Mouse (Mus musculus): ENCODE measurements around the gene Zfhx3.
A peak's percentile ranks its signal among the peaks of the same experiment; 100 is the strongest.

Zfhx3 gene

DNA sequence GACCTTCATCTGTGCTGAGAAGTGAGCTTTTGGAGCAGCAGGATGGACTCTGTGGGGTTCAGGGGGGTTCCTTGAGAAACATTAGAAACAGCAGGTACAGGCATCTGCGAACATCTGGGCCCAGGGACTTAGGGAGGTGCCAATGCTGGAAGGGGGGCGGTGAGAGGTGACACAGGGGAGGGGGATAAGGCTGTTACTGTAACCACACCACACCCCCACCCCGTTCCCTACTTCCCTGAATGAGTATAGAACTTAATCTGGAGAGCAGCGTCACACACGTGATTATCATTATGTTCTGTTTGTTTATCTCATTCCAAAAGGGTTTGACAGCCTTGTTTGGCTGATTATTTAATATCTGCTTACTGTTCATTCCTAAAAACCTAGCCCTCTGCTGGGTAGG, 933.3 kb downstream of the Zfhx3 start:
- DNase-seq: no peak

DNA sequence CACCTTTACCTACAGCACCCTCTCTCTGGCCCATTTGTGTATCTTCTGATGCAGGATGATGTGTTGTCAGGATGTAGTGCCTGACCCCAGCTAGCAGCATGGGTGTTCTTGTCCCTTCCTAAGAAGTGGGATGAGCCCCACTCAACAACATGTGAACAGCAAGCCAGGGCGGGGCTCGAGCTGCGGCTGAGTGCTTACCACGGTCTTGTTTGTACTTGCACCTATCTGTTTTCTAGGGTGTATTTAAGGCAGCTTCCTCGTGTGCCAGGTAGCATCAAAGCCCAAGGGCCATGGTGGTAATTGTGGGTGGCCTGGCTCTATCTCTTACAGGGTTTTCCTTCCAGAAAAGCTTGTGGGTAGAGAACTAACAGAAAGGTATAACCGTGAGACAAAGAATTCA, 937.7 kb downstream of the Zfhx3 start:
- no peak for DNase-seq

- no peak for DNase-seq
Measured at GRCm38 (mm10) chr8:108881336-108881735, 938.9 kb downstream of the Zfhx3 start.

DNA sequence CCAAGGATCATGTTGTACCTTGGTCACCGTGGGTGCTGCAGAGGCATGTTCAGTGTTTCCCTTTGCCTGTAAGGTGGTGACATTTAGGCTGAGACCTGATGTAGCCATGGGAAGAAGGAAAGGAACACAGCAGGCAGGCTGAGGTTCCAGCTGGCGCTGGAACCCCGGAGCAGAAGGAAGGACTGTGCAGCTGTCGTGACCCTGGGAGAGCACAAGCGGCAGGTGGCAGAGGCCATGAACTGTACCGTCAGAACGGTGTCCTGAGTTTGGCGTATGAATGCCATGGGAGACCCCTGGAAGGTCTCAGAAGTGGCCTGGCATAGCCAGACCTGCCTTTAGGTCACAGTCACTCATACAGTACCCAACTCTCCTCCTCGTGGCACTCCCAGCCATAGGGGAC, 939.6 kb downstream of the Zfhx3 start:
- no peak for DNase-seq

GRCm38 (mm10) chr8:108883381-108883780, 940.9 kb downstream of the Zfhx3 start:
- DNase-seq: no peak

GRCm38 (mm10) chr8:108884947-108885346, 942.5 kb downstream of the Zfhx3 start:
- no peak for DNase-seq

DNA sequence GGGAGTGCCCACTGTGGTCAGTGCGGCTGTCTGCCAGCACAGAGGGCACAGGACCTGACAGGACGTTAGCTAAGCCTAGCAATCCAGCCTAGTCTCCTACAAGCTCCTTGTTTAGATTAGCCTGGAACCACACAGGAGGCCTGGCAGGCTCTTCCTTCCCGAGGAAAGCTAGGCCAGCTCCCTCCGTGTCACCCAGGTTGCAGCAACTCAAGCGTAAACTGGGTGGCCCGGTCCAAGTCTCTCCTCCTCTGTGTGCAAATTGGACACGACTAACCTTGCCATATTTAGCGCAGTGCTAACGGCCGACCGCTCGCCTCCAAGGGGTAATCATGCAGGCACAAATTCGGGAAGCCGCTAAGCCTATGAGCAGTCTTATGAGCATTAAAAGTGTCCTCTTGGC, 943.0 kb downstream of the Zfhx3 start:
- DNase-seq: peak; percentile 59

DNA sequence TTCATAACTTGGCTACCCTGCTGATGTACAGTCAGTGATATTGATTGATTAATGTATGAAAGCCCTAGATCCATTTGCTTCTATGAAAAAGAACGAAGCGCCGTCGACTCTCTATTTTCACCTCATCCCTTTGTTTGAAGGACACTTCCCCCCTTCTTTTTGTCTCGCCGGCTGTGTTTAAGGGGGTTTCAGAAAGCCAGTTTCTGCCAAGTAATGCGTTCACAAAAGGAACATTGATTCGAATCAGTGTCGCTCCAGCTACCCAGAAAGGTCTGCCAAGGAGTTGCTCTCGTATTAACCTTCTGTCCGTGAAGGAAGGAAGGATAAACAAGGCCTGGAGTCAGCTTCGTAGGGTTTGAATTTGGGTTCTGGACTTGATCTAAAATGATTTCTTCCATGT, 943.4 kb downstream of the Zfhx3 start:
- DNase-seq: no peak

- DNase-seq: peak; percentile 69
Measured at GRCm38 (mm10) chr8:108886599-108887255, 944.3 kb downstream of the Zfhx3 start.

- no peak for DNase-seq
Measured at GRCm38 (mm10) chr8:108887256-108887615, 944.8 kb downstream of the Zfhx3 start.

DNA sequence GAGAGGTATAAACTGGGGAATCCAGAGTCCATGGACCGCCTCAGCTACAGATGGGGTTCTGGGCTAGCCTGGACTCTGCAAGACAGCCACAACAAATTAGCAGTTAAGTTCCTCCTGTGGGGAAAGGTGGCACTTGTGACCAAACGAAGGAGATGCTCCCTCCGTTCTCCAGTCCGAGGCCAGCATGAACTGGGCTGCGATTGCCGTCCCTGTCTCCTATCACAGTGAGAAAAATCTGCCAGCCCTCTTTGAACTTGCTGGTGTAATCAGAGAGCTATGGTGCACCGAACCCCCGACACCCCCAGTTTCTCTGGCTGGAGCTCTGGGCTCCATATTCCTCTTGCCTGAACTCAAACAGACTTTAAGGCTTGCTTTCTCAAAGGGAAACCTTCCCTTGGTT, 945.4 kb downstream of the Zfhx3 start:
- DNase-seq: no peak

DNA sequence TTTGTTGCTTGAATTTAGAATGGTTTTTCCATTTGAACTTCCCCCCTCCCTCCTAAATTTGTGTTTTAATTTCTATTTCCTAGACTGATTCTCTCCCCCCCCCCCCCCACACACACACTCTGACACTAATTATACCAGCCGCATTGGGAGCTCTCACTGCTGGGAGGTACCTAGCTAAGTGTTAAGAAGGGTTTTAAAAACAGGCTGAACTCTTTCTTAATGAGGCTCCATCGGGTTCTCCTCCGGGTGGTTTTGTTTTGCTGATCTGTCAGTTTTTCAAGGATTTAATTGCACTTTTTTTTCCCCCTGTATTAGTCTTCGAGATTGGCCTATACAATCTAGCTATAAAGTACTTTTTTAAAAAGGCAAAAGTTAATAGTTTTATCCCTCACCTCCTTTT, 946.5 kb downstream of the Zfhx3 start:
- no peak for DNase-seq

GRCm38 (mm10) chr8:108889406-108889805, 947.0 kb downstream of the Zfhx3 start:
- no peak for DNase-seq

GRCm38 (mm10) chr8:108894287-108894686, 951.8 kb downstream of the Zfhx3 start:
- DNase-seq: no peak

DNA sequence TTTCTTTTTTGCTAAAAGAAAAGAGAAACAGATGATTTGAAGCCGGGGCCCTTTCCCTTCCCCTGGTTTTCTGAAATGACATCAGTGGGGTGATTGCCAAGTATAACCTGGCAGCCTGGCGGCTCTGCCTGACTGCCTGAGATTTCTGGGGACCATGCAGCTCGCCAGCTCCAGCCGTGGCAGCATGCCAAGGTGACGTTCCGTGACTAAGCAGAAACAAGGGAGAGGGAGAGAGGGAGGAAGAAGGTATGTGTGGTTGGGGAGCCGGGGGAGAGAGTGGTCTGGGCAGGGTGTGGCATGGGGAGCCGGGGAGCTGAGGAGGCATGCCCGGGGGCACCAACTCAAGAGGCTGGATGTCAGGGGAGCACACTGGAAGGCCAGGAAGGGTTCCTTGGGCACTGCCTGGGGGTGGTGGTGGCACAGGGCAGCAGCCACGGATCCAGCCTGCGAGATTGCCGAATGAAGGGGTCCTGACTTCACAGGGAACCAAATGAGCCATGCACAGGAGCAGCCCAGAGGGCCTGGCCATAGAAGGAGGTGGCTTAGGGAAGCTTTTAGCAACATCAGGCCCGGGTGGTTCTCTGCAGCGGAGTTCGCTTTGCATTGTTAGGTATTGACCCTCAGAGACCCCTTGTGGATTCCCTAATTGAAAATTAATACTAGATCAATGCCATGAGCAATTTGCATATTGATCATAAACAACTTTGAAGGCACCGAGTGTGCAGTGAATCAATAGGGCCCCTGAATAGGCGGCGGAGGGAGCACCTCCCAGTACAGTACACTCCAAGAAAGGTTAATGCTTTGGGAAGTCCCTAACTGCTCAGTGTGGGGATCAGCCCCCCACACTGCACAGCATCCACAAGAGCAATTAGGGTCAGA, 954.3 kb downstream of the Zfhx3 start:
- peak; percentile 83 for DNase-seq

DNA sequence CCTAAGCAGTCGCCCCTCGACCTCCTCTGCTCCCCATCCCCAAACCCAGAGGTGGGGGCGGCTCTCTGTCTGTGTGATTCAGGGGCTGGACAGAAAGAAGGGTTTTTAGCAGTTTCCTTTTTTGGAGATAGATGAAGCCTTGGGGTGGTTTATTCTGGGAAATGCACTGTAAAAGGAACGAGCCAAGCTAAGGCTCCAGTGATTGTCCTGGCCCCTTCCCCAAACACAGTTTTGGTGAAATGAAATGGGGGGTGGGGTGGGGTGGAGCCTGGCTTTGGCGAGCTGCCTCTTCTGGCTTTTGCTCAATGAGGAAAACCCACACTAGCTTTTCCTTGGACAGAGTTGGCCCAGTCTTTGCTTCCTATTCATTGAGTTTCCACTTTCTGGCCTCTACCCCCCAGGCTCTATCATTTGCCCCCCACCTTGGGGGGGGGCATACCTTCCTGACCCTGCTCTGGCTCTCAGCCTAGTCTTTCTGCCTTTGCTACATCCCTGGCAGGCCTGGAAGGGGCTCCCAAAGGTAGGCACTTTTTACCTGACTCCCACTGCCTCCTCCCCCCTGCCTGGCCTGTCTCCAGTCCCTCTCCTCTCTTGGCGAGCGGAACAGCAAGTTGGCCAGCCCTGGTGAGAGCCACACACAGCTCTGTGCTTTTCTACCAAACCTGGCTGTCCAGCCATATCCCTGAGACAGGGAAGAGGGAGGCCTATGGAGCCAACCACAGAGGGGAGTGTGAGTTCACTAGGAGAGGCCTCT, 955.1 kb downstream of the Zfhx3 start:
- no peak for DNase-seq

- DNase-seq: no peak
Measured at GRCm38 (mm10) chr8:108899251-108899771, 956.9 kb downstream of the Zfhx3 start.

GRCm38 (mm10) chr8:108900541-108900940, 958.1 kb downstream of the Zfhx3 start:
- no peak for DNase-seq

DNA sequence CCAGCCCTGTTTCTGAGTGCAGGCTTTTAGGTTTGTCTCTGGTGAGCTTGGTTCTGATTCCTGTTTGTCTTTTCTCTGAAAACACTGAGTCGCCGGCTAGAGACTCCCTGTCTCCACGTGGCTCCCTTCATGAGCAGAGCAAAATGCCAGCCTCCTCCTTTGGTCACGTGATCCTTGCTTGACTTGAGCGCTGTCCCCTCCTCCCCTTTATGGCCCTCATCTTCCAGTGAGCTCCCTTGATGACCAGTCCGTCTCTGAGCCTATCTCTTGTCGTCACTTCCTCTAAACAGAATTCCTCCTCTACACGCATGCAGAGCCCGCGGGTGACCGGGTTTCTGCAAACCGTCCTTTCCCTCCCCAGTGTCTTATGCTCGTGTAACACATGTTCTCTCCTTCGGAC, 958.8 kb downstream of the Zfhx3 start:
- no peak for DNase-seq

- no peak for DNase-seq
Measured at GRCm38 (mm10) chr8:108903550-108903949, 961.1 kb downstream of the Zfhx3 start.

DNA sequence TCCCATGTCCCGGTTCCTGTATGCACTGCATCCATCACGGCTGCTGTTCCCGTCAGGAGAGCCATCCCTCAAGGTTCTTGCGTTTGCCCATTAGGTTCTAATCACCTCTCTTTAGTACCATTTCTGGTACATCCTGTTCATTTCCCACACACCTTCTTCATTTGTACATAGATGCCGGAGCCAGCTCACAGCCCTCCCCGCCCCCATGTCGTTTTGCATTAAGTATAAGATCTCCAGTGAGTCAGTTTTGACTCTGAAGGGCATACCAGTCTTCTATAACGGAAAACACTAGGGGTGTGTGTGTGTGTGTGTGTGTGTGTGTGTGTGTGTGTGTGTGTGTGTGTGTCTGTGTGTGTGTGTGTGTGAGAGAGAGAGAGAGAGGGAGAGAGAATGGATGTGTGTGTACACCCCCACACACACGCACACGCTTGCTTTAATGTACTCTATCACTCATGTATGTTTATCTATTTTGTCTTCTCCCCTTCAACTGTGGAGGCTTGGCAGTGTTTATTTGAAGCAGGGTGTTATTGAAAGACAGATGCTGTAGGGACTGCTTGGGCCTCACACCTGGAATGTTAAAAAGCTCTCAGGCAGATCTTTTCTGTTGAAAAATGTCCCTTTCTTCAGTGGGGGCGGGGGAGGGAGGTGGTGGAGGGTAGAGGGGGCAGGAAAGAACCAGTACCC, 962.0 kb downstream of the Zfhx3 start:
- DNase-seq: no peak

GRCm38 (mm10) chr8:108908066-108908465, 965.6 kb downstream of the Zfhx3 start:
- no peak for DNase-seq

- DNase-seq: no peak
Measured at GRCm38 (mm10) chr8:108908540-108908939, 966.1 kb downstream of the Zfhx3 start.
